Mouse (Mus musculus): ENCODE results near the gene Rgs9bp.
"Not testable (repeated sequence)": the region's sequence is repeated elsewhere in the genome, so short reads cannot be mapped to it uniquely, and the experiment has no call there.

GRCm38 (mm10) chr7:35530544-35530943, 54.8 kb downstream of the Rgs9bp start:
- TF ChIP-seq TAL1, GATA1 (IDR thresholded peaks at IDR 0.05; ENCODE audit: low read length): not testable (repeated sequence)
